Mouse (Mus musculus) bone marrow macrophage, adult 2 months (primary cell): ENCODE data around the gene Ddx41. TPM values are rescaled to one million over a fixed set of nuclear protein-coding genes. Genes with fewer than 3 reads are reported as not detected.
"Not testable (repeated sequence)": the region's sequence is repeated elsewhere in the genome, so short reads cannot be mapped to it uniquely, and the experiment has no call there.

Experiments
- H3K27ac ChIP-seq: 2 replicates; pipeline ENCODE4 v1.5.1; 2012; ENCODE audit warnings: low read depth, low read length; ENCODE audit not compliant: insufficient read depth
- H3K4me1 ChIP-seq: 2 replicates; pipeline ENCODE4 v1.6.1; 2012; ENCODE audit warnings: low read length; ENCODE audit not compliant: control insufficient read depth, insufficient read depth
- H3K4me3 ChIP-seq: 2 replicates; pipeline ENCODE4 v1.5.1; 2012; ENCODE audit warnings: mild to moderate bottlenecking, low read length, moderate library complexity; ENCODE audit not compliant: insufficient read depth
- CTCF ChIP-seq: IDR thresholded peaks from 2 replicates; pipeline ENCODE4 v1.5.1; 2012; ENCODE audit warnings: low read depth, mild to moderate bottlenecking, low read length, moderate library complexity
- POLR2A ChIP-seq: IDR thresholded peaks from 2 replicates; pipeline ENCODE4 v1.6.1; 2012; ENCODE audit warnings: mild to moderate bottlenecking, low read depth, low read length, borderline replicate concordance
- polyA plus RNA-seq: library from polyadenylated mRNA; stranded (reverse); fragments of >200 nt; gene quantifications from 2 replicates; pipeline ENCODE4 v1.2.4, GENCODE M21; 2012; ENCODE audit not compliant: missing spikeins, insufficient read depth, insufficient read length

The Ddx41 gene
- polyA plus RNA-seq, result 39.1 and 39.8 TPM in 2 replicates

- TF ChIP-seq CTCF, result peak; percentile 80
- 0 out of 2 replicates have a peak, but pooled peaks have one; percentile 15 for TF ChIP-seq POLR2A
- H3K27ac ChIP-seq, result no peak within 1 kb of the TSS; the same call in 1 of the 2 replicates
- H3K4me1 ChIP-seq, result peaks cover 8% of the 10 kb centered on the region; the same call in 1 of the 2 replicates
- H3K4me3 ChIP-seq, result peak within 1 kb of the TSS; percentile 96
Measured at GRCm38 (mm10) chr13:55536194-55537175, at the start of gene Ddx41. Gene Ddx41 (minus strand): TSS chr13:55536658.

GRCm38 (mm10) chr13:55578086-55578485, 41.6 kb upstream of the Ddx41 start:
- peaks cover 2% of the 10 kb centered on the region; the same call in 1 of the 2 replicates for H3K4me1 ChIP-seq
- no peak overlapping the region for H3K27ac ChIP-seq
- TF ChIP-seq POLR2A, result no peak
- TF ChIP-seq CTCF, result no peak
- H3K4me3 ChIP-seq, result no peak overlapping the region

GRCm38 (mm10) chr13:55576872-55577271, 40.4 kb upstream of the Ddx41 start:
- H3K27ac ChIP-seq, H3K4me1 ChIP-seq, H3K4me3 ChIP-seq: not testable (repeated sequence)

GRCm38 (mm10) chr13:55575932-55576331, 39.5 kb upstream of the Ddx41 start:
- no peak overlapping the region for H3K27ac ChIP-seq
- peaks cover 6% of the 10 kb centered on the region for H3K4me1 ChIP-seq
- H3K4me3 ChIP-seq, result no peak overlapping the region
- TF ChIP-seq POLR2A (no peak), CTCF (no peak)

- no peak overlapping the region for H3K4me3 ChIP-seq
- TF ChIP-seq CTCF, result no peak
- no peak for TF ChIP-seq POLR2A
- H3K27ac ChIP-seq, result no peak overlapping the region
- peaks cover 14% of the 10 kb centered on the region for H3K4me1 ChIP-seq
Measured at GRCm38 (mm10) chr13:55574321-55574720, 37.9 kb upstream of the Ddx41 start.

GRCm38 (mm10) chr13:55573432-55573831, 37.0 kb upstream of the Ddx41 start, which contains the start of gene Tmed9:
Gene Tmed9 (plus strand): TSS chr13:55573732.
- Histone ChIP-seq H3K27ac (no peak within 1 kb of the TSS), H3K4me1 (peaks cover 14% of the 10 kb centered on the region), H3K4me3 (no peak within 1 kb of the TSS)
- TF ChIP-seq POLR2A (no peak), CTCF (no peak)

GRCm38 (mm10) chr13:55571977-55572376, 35.5 kb upstream of the Ddx41 start:
- no peak overlapping the region for H3K27ac ChIP-seq
- TF ChIP-seq POLR2A (no peak), CTCF (no peak)
- no peak overlapping the region for H3K4me3 ChIP-seq
- H3K4me1 ChIP-seq, result peaks cover 12% of the 10 kb centered on the region

DNA sequence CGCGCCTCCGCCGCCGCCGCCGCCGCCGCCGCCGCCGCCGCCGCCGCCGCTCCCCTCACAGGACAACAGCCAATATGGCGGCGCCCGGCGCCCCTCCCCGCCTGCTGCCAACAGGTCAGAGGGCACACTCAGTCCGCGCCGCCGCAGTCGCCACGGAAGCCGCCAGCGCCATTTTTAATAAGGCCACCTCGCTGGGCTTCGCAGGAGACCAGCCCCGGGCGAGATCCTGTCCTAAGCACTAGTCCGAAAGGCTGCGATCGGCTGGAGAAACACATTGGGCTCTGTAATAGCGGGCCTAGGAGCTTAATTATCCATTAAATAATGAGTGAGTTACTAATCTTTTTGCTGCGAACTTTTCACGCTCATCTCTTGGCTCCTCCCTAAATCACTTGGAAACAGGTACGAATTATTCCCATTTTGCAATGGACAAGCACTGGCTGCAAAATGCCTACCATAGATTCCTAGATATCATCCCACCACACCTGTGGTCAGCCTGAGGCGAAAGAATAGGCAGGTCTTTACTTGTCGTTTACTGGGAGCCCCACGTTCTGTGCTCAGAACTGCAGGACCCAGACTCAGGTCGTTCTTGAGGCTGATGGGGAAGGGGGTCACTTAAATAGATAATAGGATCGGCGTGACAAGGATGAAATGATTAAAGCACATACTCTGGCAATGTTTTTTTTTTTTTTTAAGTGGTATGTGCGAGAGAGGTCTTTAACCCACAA, 34.7 kb upstream of the Ddx41 start, which contains the start of gene Fam193b:
Gene Fam193b, minus strand, starts transcription at position 94 of the 725 bp plus-strand sequence.
- Histone ChIP-seq H3K4me3 (peak within 1 kb of the TSS; percentile 99), H3K27ac (peak within 1 kb of the TSS; percentile 4; the same call in 1 of the 2 replicates), H3K4me1 (peaks cover 14% of the 10 kb centered on the region)
- no peak for TF ChIP-seq CTCF

DNA sequence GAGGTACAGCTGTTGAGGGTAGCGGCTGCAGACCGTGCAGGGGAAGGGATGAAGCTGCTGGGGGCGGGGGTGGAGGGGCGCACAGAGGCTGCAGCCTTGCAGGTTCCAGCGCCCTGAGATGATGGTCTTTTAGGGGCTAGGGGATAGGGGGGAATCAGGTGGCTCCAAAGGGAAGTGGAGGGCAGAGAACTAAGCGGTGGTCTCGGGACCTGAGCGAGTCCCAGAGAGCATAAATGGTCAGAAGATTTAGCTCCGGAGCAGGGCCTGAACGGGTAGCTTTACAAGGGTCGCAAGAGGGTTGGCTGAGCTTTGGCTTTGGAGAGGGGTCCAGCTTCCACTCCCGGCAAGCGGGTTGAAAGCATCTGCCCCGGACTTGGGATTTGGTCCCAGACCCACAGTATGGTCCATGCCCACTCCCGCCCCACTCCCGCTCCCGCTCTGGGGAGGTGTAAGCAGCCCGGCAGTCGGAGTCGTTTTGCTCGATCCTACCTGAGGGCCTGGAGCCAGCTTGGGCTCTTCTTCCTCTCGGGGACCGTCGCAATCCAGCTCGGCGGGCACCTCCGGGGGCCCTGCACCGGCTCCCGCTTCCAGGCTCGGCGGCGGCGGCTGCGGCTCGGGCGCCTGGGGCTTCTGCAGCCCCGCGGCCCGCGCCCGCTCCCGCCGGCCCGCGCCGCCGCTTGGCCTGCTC, 34.0 kb upstream of the Ddx41 start:
- Histone ChIP-seq H3K4me3 (peak overlapping the region; percentile 99), H3K4me1 (peaks cover 14% of the 10 kb centered on the region), H3K27ac (no peak overlapping the region; the same call in 1 of the 2 replicates)
- no peak for TF ChIP-seq CTCF
- TF ChIP-seq POLR2A, result no peak
